Mouse (Mus musculus) layer of hippocampus, adult 8-10 months (tissue): Measurements from ENCODE around the gene Evi5l. TPM values are rescaled to one million over a fixed set of nuclear protein-coding genes. Genes with fewer than 3 reads are reported as not detected.

ENCODE experiments used
- DNase-seq, 2 experiments: peaks; one replicate each; pipeline ENCODE4 v3.0.0; 2022; ENCODE audit warnings: low spot score in 2 of 2
- total RNA-seq, 4 experiments: library from RNA; stranded (reverse); gene quantifications; 2 replicates each; pipeline ENCODE4 v1.2.4; 2022

Gene Evi5l
- total RNA-seq, result 100 to 1,000 TPM in 2 of 4 experiments, 10 to 100 TPM in 2; 90.2 to 127 (median 105) TPM

DNA sequence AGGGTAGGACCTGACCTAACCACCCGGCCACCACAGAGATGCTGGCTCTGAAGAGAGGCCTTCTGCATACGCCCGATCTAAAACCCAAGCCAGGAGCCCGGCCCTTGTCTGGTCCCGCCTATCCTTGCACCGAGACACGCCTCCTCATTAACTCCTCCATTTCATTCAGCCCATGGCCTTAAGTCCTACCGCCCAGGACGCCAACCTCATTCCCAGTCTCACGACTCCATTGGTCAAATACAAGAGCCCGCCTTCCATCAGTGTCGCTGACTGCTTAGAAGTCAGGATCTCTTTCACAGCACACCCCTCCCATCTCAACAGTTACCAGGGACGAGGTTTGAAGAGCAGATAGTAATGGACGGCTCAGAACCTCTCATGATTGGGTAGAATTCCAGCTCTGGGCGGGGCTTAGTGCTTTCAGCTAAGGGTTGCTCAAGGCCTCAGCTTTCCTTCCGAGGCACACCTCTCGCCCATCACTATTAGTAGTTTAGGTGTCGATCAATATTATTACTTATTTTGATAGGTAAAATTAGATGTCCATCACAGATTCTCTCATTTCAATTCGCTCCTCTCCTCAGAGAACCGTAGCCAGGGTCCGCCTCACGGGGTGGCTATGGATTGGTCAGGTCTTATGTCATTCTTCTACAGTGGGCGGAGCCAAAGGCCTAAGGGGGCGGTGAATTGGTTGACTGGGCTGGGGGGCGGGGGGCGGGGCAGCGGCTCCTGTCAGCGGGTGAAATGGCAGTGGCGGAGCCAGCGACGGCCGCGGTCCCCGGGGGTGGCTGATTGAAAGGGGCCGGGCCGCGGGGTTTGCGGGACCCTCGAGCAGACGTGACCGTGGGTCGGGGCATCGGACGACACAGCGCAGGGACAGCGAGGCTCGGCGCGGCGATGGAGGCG, at the start of gene Evi5l:
Gene Evi5l (plus strand): TSS at position 716 of the 900 bp plus-strand sequence.
- DNase-seq, result peak; percentile 99 to 100

- no peak for DNase-seq
Measured at GRCm38 (mm10) chr8:4133798-4134197, 32.6 kb upstream of the Evi5l start, which contains the start of gene Cd209g. TSS of gene Cd209g (plus strand) at chr8:4134098.

DNA sequence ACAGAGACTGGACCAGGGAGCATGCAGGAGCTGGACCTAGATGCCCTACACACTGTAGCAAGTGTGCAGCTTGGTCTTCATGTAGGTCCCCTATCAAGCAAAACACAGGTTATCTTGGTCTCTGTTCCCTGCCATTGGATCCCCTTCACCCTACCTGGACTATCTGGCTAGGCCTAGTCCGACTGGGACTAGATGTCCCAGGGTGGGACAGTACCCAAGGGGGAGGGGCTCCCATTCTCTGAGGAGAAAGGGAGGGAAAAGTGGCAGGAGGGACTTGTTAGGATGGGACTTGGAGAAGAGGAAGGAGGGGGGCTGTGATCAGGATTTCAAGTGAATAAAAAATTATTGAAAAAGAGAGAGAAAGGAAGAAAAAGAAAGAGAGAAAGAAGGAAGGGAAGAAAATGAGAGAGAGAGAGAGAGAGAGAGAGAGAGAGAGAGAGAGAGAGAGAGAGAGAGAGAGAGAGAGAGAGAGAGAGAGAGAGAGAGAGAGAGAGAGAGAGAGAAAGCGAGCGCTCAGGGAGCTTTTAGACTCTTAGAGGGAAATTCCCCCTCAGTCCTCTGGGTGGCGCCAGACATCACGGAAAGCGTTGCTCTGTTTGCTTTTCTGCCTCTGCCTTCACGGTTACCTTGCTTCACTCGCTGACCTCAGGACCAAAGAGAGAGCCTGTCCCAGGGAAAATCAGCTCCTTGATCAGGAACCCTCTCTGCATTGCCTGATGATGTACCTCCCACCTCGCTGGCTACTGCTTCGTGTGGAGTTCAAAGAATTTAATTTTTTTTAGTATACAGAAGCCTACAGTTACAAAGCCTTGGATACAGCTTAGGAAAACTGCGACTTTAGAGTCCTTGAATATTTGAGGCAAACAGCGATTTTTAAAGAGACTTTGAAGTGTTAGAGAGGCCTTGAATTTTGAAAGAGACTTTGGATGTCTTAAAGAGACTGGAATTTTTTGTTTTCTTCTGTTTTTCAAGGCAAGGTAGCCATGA, 26.4 kb upstream of the Evi5l start:
- DNase-seq, result peak; percentile 33 to 74

DNA sequence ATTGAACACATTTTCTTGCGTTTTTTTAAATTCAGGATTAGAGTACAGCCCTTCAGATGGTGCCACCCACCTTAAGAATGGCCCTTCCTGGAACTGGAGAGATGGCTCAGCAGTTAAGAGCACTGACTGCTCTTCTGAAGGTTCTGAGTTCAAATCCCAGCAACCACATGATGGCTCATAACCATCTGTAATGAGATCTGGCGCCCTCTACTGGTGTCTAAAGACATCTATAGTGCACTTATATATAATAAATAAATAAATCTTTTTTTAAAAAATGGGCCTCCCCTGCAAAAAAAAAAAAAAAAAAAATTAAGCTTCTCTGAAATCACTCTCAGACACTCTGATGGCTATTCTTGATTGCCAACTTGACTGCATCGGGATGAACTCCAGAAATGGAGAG, 24.6 kb upstream of the Evi5l start:
- DNase-seq, result no peak

DNA sequence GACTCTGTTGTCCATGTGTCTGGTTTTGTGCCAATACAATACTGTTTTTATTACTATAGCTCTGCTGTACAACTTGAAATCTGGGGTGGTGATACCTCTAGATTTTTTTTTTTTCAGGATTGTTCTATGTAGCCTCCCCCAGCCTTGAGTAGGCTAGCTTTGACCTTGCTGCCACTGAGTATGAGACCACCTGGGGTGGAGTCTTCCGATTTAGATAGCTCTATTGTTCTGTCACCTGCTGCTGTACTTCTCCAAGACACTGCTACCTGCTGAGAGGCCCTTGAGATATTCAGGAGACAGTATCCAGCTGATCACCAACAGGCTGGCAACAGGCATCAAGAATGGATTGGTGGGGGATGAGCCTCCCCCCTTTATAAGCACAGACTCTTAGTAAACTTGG, 19.1 kb upstream of the Evi5l start:
- no peak for DNase-seq

DNA sequence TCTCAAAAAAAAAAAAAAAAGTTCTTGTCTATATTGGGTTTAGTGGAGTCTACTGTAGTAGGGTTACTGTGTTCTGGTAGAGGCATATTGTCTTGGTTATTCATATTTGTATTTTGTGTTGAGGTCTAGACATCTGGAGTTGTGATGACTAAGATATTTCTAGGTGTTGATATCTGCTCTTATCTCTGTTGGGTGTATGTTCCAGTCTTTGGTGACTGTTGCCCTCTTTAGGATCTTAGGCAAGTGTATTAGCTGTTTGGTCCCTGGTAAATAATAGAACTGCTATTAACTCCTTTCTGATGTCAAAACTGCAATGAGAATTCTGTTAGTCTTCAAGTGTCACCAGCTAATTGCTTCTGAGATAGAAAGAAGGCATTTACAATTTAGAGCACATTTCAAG, 11.5 kb upstream of the Evi5l start:
- DNase-seq, result no peak

DNA sequence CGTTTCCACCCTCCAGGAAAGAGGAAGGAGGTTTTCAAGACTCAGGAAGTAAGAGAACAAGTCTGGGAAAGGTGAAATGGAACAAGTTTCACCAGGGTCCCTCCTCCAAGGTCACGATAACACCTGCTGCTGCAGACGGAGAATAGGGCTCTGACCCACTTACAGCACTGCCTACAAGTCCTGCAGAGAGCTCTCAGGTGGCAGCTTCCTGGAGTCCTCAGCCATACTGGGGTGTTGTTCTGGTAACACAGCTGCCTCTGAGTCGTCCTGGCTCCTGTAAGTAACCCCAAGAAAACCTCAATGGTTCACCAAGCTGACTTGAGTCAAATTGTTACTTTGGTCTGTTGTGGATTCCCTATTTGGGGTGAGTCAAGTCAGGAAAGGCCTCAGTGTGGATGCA, 3.6 kb upstream of the Evi5l start:
- DNase-seq, result no peak

GRCm38 (mm10) chr8:4165176-4165851, 1.1 kb upstream of the Evi5l start:
- DNase-seq, result no peak

- DNase-seq, result no peak
Measured at GRCm38 (mm10) chr8:4166881-4167525, 636 bp downstream of the Evi5l start.

DNA sequence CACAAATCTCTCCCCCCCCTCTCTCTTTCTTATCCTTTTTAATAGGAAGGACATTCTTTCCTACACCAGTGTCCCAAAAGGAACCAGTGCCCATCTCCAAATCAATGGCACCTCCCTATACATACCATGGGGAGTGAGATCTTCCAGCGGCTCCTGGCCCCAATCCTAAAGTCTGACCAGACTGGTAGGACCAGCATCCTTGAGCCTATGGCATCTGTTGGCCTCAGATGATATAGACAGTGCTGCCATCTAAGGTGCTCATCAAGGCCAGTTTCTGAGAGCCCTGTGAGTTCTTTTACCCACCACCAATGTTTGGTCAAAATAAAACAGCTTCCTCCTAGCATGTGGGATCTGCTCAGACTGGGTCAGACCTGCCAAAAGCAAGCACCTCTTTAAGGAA, 1.6 kb downstream of the Evi5l start:
- DNase-seq, result no peak

- no peak for DNase-seq
Measured at GRCm38 (mm10) chr8:4172486-4172885, 6.1 kb downstream of the Evi5l start.

DNA sequence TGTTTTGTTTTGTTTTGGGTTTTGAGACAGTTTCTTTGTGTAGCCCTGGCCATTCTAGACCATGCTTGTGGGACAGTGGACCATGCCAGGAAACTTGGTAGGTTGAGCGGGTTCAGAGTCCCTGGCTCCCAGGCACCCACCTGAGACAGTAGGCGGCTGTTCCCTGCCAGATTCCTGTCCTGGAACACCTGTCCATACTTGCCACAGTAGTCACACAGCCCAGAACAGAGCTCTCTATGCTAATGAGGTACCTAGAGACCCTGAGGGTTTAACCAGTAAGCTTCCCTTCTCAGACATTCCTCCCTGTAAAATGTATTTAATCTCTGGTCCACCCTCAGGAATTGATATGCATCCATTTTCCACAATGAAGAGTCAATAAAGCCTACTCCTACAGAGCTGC, 7.7 kb downstream of the Evi5l start:
- no peak for DNase-seq

- DNase-seq, result no peak
Measured at GRCm38 (mm10) chr8:4183409-4183808, 17.0 kb downstream of the Evi5l start.

GRCm38 (mm10) chr8:4186151-4186550, 19.8 kb downstream of the Evi5l start:
- no peak for DNase-seq

DNA sequence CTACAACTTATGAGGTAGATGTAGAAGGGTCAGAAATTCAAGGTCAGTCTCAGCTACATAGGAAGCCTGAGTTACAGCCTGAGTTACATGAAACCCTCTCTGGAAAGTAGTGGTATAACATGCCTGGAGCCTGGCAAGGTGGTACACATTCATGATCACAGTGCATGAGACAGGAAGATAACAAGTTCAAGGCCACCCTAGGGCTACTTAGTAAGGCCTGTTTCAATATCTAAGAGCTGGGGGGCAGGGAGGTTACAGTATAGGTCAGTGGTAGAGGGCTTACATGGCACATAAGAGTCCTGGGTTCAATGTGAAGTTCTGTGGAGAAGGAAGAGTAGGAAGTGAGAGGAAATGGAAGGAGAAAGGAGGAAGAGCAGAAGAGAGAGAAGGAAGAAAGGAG, 22.2 kb downstream of the Evi5l start:
- DNase-seq, result no peak

GRCm38 (mm10) chr8:4189031-4189722, 22.8 kb downstream of the Evi5l start:
- no peak for DNase-seq

DNA sequence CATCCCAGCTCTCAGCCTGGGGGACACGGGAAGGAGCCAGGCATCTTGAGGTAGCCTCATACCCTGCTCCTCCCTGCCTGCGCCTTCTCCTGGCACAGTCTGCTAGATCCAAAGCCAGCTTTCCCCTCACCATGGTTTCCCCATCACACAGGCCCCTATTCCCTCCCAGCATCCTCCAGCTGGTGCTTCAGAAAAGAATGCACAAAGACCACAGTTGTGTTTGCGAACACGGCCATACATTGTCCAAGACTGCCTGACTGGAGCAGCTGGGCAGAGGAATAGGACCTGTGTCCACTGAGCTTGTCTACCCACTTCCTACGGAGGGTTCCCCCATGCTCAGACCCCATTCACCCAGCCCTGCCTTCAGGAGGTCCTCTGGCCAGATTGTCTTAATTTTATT, 25.9 kb downstream of the Evi5l start:
- peak; percentile 64 to 73 for DNase-seq

DNA sequence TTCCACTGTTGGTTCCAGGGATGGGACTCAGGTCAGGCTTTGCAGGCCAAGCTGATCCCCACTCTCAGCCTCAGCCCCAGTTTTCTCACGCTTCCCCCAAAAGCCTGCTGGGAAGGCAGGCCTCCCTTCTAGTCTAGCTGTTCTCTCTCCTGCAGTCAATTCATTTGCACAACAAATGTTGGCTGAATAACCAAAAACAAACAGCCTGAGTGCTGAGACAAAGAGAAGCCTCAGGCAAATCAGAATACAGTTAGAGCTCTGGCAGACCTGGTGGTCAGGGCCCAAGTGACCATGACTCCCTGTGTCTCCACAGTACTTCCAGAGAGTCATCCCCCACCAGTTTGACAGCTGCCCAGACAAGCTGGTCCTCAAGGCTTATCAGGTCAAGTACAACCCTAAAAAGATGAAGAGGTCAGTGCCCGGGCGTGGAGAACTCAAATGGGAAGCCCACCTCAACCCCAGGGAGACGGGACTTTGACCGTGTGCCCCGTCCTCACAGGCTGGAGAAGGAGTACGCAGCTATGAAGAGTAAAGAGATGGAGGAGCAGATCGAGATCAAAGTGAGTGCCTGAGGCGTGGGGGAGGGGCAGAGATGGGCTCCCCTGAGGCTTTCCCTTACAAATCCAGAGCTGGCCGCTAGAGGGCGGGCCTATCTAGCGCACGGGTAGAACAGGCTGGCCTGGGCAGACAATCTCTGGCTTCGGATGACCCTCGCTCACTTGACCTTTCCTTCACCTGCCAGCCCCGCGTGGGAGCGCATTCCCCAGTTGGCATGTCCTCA, 26.6 kb downstream of the Evi5l start:
- peak; percentile 85 to 93 for DNase-seq

- DNase-seq, result no peak
Measured at GRCm38 (mm10) chr8:4193588-4193894, 27.2 kb downstream of the Evi5l start.

GRCm38 (mm10) chr8:4201321-4201720, 35.0 kb downstream of the Evi5l start:
- DNase-seq, result no peak
